Mouse (Mus musculus): ENCODE results near the gene Hsd17b11. TPM values are rescaled to one million over a fixed set of nuclear protein-coding genes. Genes with fewer than 3 reads are reported as not detected.
"Not testable (repeated sequence)": the region's sequence is repeated elsewhere in the genome, so short reads cannot be mapped to it uniquely, and the experiment has no call there.

Gene Hsd17b11
- polyA plus RNA-seq, 1 experiment from 2014 or later, result 19.1 TPM

DNA sequence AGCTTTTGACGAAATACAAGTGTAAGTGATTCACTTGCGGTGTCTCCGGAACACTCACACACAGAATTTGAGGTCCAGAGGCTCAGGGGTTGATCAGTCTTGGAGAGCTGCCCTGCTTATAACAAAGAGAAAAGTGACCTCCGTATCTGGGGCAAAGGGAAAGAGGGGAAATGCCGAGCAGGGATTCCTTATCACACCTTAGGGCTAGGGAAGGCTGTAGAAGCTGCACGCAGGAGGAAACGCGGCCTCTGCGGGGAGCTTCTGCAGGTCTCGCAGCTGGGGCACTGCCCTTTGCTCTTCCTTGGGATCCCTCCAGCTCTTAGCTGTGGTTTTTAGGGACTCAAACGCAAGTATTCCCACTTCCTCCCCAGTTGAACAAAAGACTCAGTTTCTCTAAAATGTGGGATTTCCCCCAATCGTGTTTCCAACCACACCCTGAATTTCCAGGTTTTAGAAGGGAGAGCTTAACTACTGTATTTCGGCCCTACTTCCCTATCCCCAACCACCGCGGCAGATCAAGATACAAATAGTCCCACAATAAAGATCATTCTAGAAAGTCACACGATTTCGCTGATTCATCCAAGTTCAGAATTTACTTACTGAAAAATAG, 3.6 kb upstream of the Hsd17b11 start:
- Histone ChIP-seq H3K27me3 (ENCODE audit: control insufficient read depth, insufficient read depth, low read length) (no peaks in the 10 kb centered on the region), H3K27ac (replicated peaks) (no peak overlapping the region), H3K9ac (ENCODE audit: low read length) (no peak overlapping the region), H3K36me3 (ENCODE audit: control insufficient read depth, insufficient read depth, low read length) (no peaks in the 10 kb centered on the region), H3K4me1 (replicated peaks; ENCODE audit: control insufficient read depth, insufficient read depth) (no peaks in the 10 kb centered on the region; the same call in 1 of the 2 replicates), H3K9me3 (ENCODE audit: control insufficient read depth, low read length) (no peaks in the 10 kb centered on the region), H3K4me3 (ENCODE audit: low read depth, low read length) (no peak overlapping the region), H3K4me2 (replicated peaks; ENCODE audit: low read depth) (no peak overlapping the region)
- TF ChIP-seq CTCF (IDR thresholded peaks at IDR 0.05; ENCODE audit: low read depth) (no peak), EP300 (optimal IDR thresholded peaks at IDR 0.05) (no peak)
- 54% methylated on average over 17 of the region's 17 CpGs for WGBS
- DNase-seq (ENCODE audit: low spot score) (peak; percentile 59), ATAC-seq (ENCODE audit: low FRiP score, low TSS enrichment) (peak; percentile 41)

DNA sequence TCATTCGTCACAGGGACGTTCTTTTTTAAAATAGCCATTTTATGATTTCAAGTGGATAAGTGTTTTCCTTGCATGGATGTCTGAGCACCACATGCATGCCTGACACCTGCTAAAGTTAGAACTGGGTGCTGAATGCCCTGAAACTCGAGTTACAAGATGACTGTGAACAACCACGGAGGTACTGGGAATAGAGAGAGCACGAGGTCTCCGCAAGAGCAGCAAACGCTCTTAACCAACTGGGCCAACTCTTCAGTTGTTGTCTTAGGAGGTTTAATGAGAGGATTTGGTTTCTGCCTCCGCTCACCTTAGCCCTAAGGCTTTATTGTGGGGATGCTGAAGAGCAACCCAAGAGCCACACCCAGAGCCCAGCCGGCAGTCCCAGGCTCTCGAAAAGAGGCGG, 3.0 kb upstream of the Hsd17b11 start:
- TF ChIP-seq EP300 (optimal IDR thresholded peaks at IDR 0.05) (no peak), CTCF (IDR thresholded peaks at IDR 0.05; ENCODE audit: low read depth) (no peak)
- Histone ChIP-seq H3K27me3 (ENCODE audit: control insufficient read depth, insufficient read depth, low read length) (no peaks in the 10 kb centered on the region), H3K27ac (replicated peaks) (no peak overlapping the region), H3K9ac (ENCODE audit: low read length) (no peak overlapping the region), H3K36me3 (ENCODE audit: control insufficient read depth, insufficient read depth, low read length) (no peaks in the 10 kb centered on the region), H3K9me3 (ENCODE audit: control insufficient read depth, low read length) (no peaks in the 10 kb centered on the region), H3K4me3 (ENCODE audit: low read depth, low read length) (no peak overlapping the region), H3K4me1 (replicated peaks; ENCODE audit: control insufficient read depth, insufficient read depth) (peaks cover 2% of the 10 kb centered on the region; the same call in 1 of the 2 replicates), H3K4me2 (replicated peaks; ENCODE audit: low read depth) (no peak overlapping the region)
- DNase-seq (ENCODE audit: low spot score) (no peak), ATAC-seq (ENCODE audit: low FRiP score, low TSS enrichment) (no peak)
- WGBS, result 65% methylated on average over 11 of the region's 11 CpGs

DNA sequence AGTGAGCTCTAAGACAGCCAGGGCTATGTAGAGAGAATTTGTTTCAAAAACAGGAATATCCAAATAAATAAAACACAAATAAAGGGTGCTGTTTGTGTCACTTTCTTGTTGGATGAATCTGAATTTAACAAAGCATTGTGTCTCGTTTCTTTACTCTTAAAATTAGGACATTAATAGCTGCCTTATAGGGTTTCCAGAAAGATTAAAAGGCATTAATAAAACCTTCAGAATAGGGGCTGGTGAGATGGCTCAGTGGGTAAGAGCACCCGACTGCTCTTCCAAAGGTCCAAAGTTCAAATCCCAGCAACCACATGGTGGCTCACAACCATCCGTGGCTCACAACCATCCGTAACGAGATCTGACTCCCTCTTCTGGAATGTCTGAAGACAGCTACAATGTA, 2.5 kb upstream of the Hsd17b11 start:
- DNase-seq (ENCODE audit: low spot score); H3K27me3 ChIP-seq (ENCODE audit: control insufficient read depth, insufficient read depth, low read length); H3K36me3 ChIP-seq (ENCODE audit: control insufficient read depth, insufficient read depth, low read length); H3K4me3 ChIP-seq (ENCODE audit: low read depth, low read length); ATAC-seq (ENCODE audit: low FRiP score, low TSS enrichment); H3K4me1 ChIP-seq (replicated peaks; ENCODE audit: control insufficient read depth, insufficient read depth); H3K9ac ChIP-seq (ENCODE audit: low read length); H3K4me2 ChIP-seq (replicated peaks; ENCODE audit: low read depth); H3K27ac ChIP-seq (replicated peaks); H3K9me3 ChIP-seq (ENCODE audit: control insufficient read depth, low read length): not testable (repeated sequence)
- WGBS, result 75% methylated on average over 5 of the region's 5 CpGs

DNA sequence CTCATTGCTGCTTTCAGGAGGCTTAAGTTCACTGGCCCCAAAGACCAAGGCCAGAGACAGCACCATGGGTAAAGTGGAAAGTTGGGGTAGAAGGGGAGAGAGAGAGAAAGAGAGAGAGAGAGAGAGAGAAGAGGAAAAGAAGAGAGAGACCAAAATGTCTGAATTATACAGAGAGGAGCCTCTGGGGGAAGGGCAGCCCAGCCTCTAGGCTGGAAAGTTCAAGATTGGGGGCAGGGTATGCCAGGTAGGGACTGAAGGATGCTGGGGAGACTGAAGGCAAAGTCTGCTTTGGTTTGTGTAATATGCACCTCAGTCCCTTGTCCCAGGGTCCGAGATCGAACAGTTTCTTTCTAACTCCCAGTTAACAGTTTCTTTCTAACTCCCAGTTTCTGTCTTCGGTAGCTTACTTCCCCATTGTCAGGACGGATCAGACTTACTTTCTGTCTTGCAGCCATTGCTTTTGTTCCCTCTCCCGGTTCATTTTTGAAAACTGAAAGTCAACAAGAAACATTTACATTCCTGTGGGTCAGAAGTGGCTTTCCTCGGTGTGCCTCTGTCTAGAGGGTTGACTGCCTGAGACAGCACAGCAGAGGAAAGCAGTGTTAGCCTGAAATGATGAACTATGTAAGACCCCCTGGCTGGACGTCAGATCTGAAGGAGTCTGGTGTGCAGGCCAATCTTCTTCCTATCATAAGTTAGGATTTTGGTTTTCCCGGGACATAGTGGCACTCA, 1.7 kb upstream of the Hsd17b11 start:
- no peak overlapping the region for H3K4me3 ChIP-seq (ENCODE audit: low read depth, low read length)
- no peak overlapping the region for H3K4me2 ChIP-seq (replicated peaks; ENCODE audit: low read depth)
- peak overlapping the region; percentile 25; the same call in 1 of the 2 replicates for H3K27ac ChIP-seq (replicated peaks)
- H3K36me3 ChIP-seq (ENCODE audit: control insufficient read depth, insufficient read depth, low read length), result no peaks in the 10 kb centered on the region
- no peaks in the 10 kb centered on the region for H3K27me3 ChIP-seq (ENCODE audit: control insufficient read depth, insufficient read depth, low read length)
- no peak for TF ChIP-seq CTCF (IDR thresholded peaks at IDR 0.05; ENCODE audit: low read depth)
- no peak for TF ChIP-seq EP300 (optimal IDR thresholded peaks at IDR 0.05)
- peaks cover 4% of the 10 kb centered on the region; the same call in 1 of the 2 replicates for H3K4me1 ChIP-seq (replicated peaks; ENCODE audit: control insufficient read depth, insufficient read depth)
- H3K9me3 ChIP-seq (ENCODE audit: control insufficient read depth, low read length), result no peaks in the 10 kb centered on the region
- H3K9ac ChIP-seq (ENCODE audit: low read length), result no peak overlapping the region; the same call in 1 of the 2 replicates
- DNase-seq (ENCODE audit: low spot score), result no peak
- 58% methylated on average over 8 of the region's 8 CpGs for WGBS
- ATAC-seq (ENCODE audit: low FRiP score, low TSS enrichment), result no peak

DNA sequence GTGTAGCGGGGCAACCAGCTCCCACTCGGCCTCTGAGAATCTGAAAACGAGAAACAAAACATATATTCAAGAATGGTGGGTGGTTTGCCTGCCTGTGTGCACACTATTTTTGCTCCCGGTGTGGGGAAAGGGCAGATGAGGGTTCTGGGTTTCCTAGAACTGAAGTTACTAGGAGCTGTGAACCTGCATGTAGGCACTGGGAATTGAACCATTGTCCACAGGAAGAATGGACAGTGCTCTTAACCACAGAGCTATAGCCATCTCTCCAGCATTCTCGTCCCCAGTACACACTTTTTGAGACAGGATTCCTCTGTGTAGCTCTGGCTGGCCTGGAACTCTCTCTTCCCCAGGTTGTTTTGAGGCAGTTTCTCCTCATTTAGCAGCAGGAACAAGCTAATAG, 839 bp upstream of the Hsd17b11 start:
- 51% methylated on average over 5 of the region's 5 CpGs for WGBS
- peaks cover 4% of the 10 kb centered on the region; the same call in 1 of the 2 replicates for H3K4me1 ChIP-seq (replicated peaks; ENCODE audit: control insufficient read depth, insufficient read depth)
- peaks cover 4% of the 10 kb centered on the region; the same call in 1 of the 2 replicates for H3K36me3 ChIP-seq (ENCODE audit: control insufficient read depth, insufficient read depth, low read length)
- no peaks in the 10 kb centered on the region for H3K9me3 ChIP-seq (ENCODE audit: control insufficient read depth, low read length)
- no peaks in the 10 kb centered on the region for H3K27me3 ChIP-seq (ENCODE audit: control insufficient read depth, insufficient read depth, low read length)
- no peak overlapping the region for H3K9ac ChIP-seq (ENCODE audit: low read length)
- peak overlapping the region; percentile 58 for H3K4me2 ChIP-seq (replicated peaks; ENCODE audit: low read depth)
- TF ChIP-seq EP300 (optimal IDR thresholded peaks at IDR 0.05) (no peak), CTCF (IDR thresholded peaks at IDR 0.05; ENCODE audit: low read depth) (no peak)
- H3K4me3 ChIP-seq (ENCODE audit: low read depth, low read length), result no peak overlapping the region
- DNase-seq (ENCODE audit: low spot score) (no peak), ATAC-seq (ENCODE audit: low FRiP score, low TSS enrichment) (no peak)
- peak overlapping the region; percentile 88 for H3K27ac ChIP-seq (replicated peaks)

DNA sequence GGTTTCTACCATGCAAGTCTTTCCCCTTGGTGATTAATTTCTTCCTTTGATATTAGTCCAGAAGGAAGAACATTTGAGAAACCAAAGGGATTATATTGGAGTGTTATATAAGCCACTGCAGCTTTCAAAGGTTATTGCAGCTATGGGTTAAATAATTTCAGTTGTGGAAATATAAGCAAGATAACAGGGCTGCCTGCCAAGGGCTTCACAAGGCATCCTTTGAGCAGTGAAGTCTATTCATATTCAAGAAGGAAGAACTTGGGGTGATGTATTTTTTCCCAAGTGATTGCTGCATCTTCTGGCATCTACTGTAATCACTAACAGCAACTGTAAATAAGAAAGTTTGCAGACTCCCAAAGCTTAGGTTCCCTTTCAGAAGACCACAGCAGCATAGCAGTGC, 10.3 kb downstream of the Hsd17b11 start:
- no peaks in the 10 kb centered on the region for H3K4me1 ChIP-seq (replicated peaks; ENCODE audit: control insufficient read depth, insufficient read depth)
- no peak overlapping the region for H3K27ac ChIP-seq (replicated peaks)
- ATAC-seq (ENCODE audit: low FRiP score, low TSS enrichment), result no peak
- H3K4me3 ChIP-seq (ENCODE audit: low read depth, low read length), result no peak overlapping the region
- peaks cover 4% of the 10 kb centered on the region; the same call in 1 of the 2 replicates for H3K36me3 ChIP-seq (ENCODE audit: control insufficient read depth, insufficient read depth, low read length)
- H3K9ac ChIP-seq (ENCODE audit: low read length), result no peak overlapping the region
- H3K4me2 ChIP-seq (replicated peaks; ENCODE audit: low read depth), result no peak overlapping the region
- no peak for DNase-seq (ENCODE audit: low spot score)
- TF ChIP-seq CTCF (IDR thresholded peaks at IDR 0.05; ENCODE audit: low read depth), result no peak
- TF ChIP-seq EP300 (optimal IDR thresholded peaks at IDR 0.05), result no peak
- H3K9me3 ChIP-seq (ENCODE audit: control insufficient read depth, low read length), result no peaks in the 10 kb centered on the region
- H3K27me3 ChIP-seq (ENCODE audit: control insufficient read depth, insufficient read depth, low read length), result no peaks in the 10 kb centered on the region

All from stomach, postnatal 0 days (tissue).